Mouse (Mus musculus) midbrain, embryonic 14.5 days (tissue): ENCODE measurements at regions not wholly inside any gene's neighbourhood (a gene's known extent, or its start where the extent isn't known, plus 50 kb on each side); places are given as distances from the start of the nearest gene placed in this dataset.

ENCODE experiments used
- ATAC-seq: fragments of 200-750 bp; cut with Nextera tagmentation; 2 replicates; pipeline ENCODE4 v1.8.0; 2017; ENCODE audit warnings: moderate number of reproducible peaks, moderate library complexity; ENCODE audit not compliant: low FRiP score, low TSS enrichment
- DNase-seq: peaks from one replicate; pipeline ENCODE4 v3.0.0-alpha.2; 2015
- H3K27ac ChIP-seq: fragments of 300-500 bp; sonication (generic); replicated peaks from 2 replicates; pipeline ENCODE4 v1.5.1; 2014; ENCODE audit warnings: mild to moderate bottlenecking, low read depth, low read length, moderate library complexity
- H3K27me3 ChIP-seq: fragments of 300-500 bp; sonication (generic); 2 replicates; pipeline ENCODE4 v1.6.1; 2014; ENCODE audit warnings: low read length, control low read depth, mixed read lengths; ENCODE audit not compliant: control insufficient read depth, insufficient read depth
- H3K36me3 ChIP-seq: fragments of 300-500 bp; sonication (generic); 2 replicates; pipeline ENCODE4 v1.6.1; 2014; ENCODE audit warnings: low read length, control low read depth; ENCODE audit not compliant: control insufficient read depth, insufficient read depth
- H3K4me1 ChIP-seq: fragments of 300-500 bp; sonication (generic); 2 replicates; pipeline ENCODE4 v1.6.1; 2014; ENCODE audit warnings: mild to moderate bottlenecking, antibody characterized with exemption, low read length, control low read depth; ENCODE audit not compliant: control insufficient read depth, insufficient read depth
- H3K4me2 ChIP-seq: fragments of 300-500 bp; sonication (generic); 2 replicates; pipeline ENCODE4 v1.6.1; 2014; ENCODE audit warnings: mild to moderate bottlenecking, low read length, moderate library complexity
- H3K4me3 ChIP-seq: fragments of 300-500 bp; sonication (generic); replicated peaks from 2 replicates; pipeline ENCODE4 v1.5.1; 2014; ENCODE audit warnings: low read depth, low read length
- H3K9ac ChIP-seq: fragments of 300-500 bp; sonication (generic); replicated peaks from 2 replicates; pipeline ENCODE4 v1.6.1; 2014; ENCODE audit warnings: mild to moderate bottlenecking, low read length, moderate library complexity
- H3K9me3 ChIP-seq: fragments of 300-500 bp; sonication (generic); 2 replicates; pipeline ENCODE4 v1.6.1; 2016; ENCODE audit warnings: low read length, control low read depth, mixed read lengths; ENCODE audit not compliant: control insufficient read depth
- WGBS: fragments of 180-500 bp; shearing (Covaris S2); extraction: QIAGEN DNeasy Blood & Tissue Kit; methylation state at CpG from one replicate; pipeline ENCODE4 v1.1.7; 2014; 5-methylcytosine and 5-hydroxymethylcytosine counted together

- no peak overlapping the region for H3K27ac ChIP-seq
- H3K9me3 ChIP-seq, result no peaks in the 10 kb centered on the region
- 80% methylated on average over 5 of the region's 5 CpGs for WGBS
- no peak for ATAC-seq
- H3K36me3 ChIP-seq, result no peaks in the 10 kb centered on the region
- H3K27me3 ChIP-seq, result no peaks in the 10 kb centered on the region
- no peak overlapping the region for H3K9ac ChIP-seq
- no peak for DNase-seq
- H3K4me3 ChIP-seq, result no peak overlapping the region
- no peaks in the 10 kb centered on the region for H3K4me1 ChIP-seq
- no peak overlapping the region for H3K4me2 ChIP-seq
These were observed 293.7 kb upstream of the Kcnh8 start for GRCm38 (mm10) chr17:52308789-52309188.

GRCm38 (mm10) chr17:52304133-52304532 lies 298.4 kb upstream of the Kcnh8 start:
- no peaks in the 10 kb centered on the region for H3K27me3 ChIP-seq
- H3K9ac ChIP-seq, result no peak overlapping the region
- no peaks in the 10 kb centered on the region for H3K4me1 ChIP-seq
- WGBS, result 73% methylated on average over 4 of the region's 4 CpGs
- no peaks in the 10 kb centered on the region for H3K9me3 ChIP-seq
- H3K4me2 ChIP-seq, result no peak overlapping the region
- no peak overlapping the region for H3K27ac ChIP-seq
- DNase-seq (no peak), ATAC-seq (no peak)
- no peaks in the 10 kb centered on the region for H3K36me3 ChIP-seq
- H3K4me3 ChIP-seq, result no peak overlapping the region

- H3K4me3 ChIP-seq, result no peak overlapping the region
- H3K4me1 ChIP-seq, result no peaks in the 10 kb centered on the region
- DNase-seq, result no peak
- H3K9ac ChIP-seq, result no peak overlapping the region
- WGBS, result 95% methylated on average over 4 of the region's 4 CpGs
- H3K9me3 ChIP-seq, result no peaks in the 10 kb centered on the region
- no peaks in the 10 kb centered on the region for H3K36me3 ChIP-seq
- H3K27me3 ChIP-seq, result no peaks in the 10 kb centered on the region
- H3K4me2 ChIP-seq, result no peak overlapping the region
- ATAC-seq, result no peak
- H3K27ac ChIP-seq, result no peak overlapping the region
These were observed 299.2 kb upstream of the Kcnh8 start for GRCm38 (mm10) chr17:52303320-52303719.

GRCm38 (mm10) chr17:52299769-52300168 lies 302.7 kb upstream of the Kcnh8 start:
- WGBS, result 94% methylated on average over 4 of the region's 4 CpGs
- no peaks in the 10 kb centered on the region for H3K27me3 ChIP-seq
- H3K9me3 ChIP-seq, result no peaks in the 10 kb centered on the region
- H3K27ac ChIP-seq, result no peak overlapping the region
- H3K4me2 ChIP-seq, result no peak overlapping the region
- DNase-seq (no peak), ATAC-seq (no peak)
- no peak overlapping the region for H3K4me3 ChIP-seq
- no peak overlapping the region for H3K9ac ChIP-seq
- no peaks in the 10 kb centered on the region for H3K4me1 ChIP-seq
- no peaks in the 10 kb centered on the region for H3K36me3 ChIP-seq

GRCm38 (mm10) chr17:52285392-52285791 lies 317.1 kb upstream of the Kcnh8 start:
- Histone ChIP-seq H3K9ac (no peak overlapping the region), H3K27me3 (no peaks in the 10 kb centered on the region), H3K4me1 (no peaks in the 10 kb centered on the region), H3K36me3 (no peaks in the 10 kb centered on the region), H3K4me3 (no peak overlapping the region), H3K27ac (no peak overlapping the region), H3K4me2 (no peak overlapping the region), H3K9me3 (no peaks in the 10 kb centered on the region)
- 86% methylated on average over 2 of the region's 2 CpGs for WGBS
- ATAC-seq, result no peak
- DNase-seq, result no peak

- H3K27me3 ChIP-seq, result no peaks in the 10 kb centered on the region
- no peak overlapping the region for H3K27ac ChIP-seq
- WGBS, result 56% methylated on average over 3 of the region's 3 CpGs
- ATAC-seq, result no peak
- H3K9ac ChIP-seq, result no peak overlapping the region
- DNase-seq, result no peak
- H3K4me2 ChIP-seq, result no peak overlapping the region
- no peaks in the 10 kb centered on the region for H3K36me3 ChIP-seq
- no peak overlapping the region for H3K4me3 ChIP-seq
- H3K9me3 ChIP-seq, result no peaks in the 10 kb centered on the region
- no peaks in the 10 kb centered on the region for H3K4me1 ChIP-seq
These were observed 320.2 kb upstream of the Kcnh8 start for GRCm38 (mm10) chr17:52282264-52282663.

GRCm38 (mm10) chr17:52278523-52278922 lies 324.0 kb upstream of the Kcnh8 start:
- 90% methylated on average over 4 of the region's 4 CpGs for WGBS
- no peaks in the 10 kb centered on the region for H3K27me3 ChIP-seq
- no peak for ATAC-seq

GRCm38 (mm10) chr17:52268792-52269191 lies 333.7 kb upstream of the Kcnh8 start:
- no peak for ATAC-seq
- Histone ChIP-seq H3K27me3 (no peaks in the 10 kb centered on the region), H3K4me3 (no peak overlapping the region), H3K27ac (no peak overlapping the region), H3K9ac (no peak overlapping the region), H3K9me3 (no peaks in the 10 kb centered on the region), H3K4me2 (no peak overlapping the region), H3K36me3 (no peaks in the 10 kb centered on the region), H3K4me1 (no peaks in the 10 kb centered on the region)
- no peak for DNase-seq
- WGBS, result 90% methylated on average over 2 of the region's 2 CpGs

More at GRCm38 (mm10) chr17:52278523-52278922, 324.0 kb upstream of the Kcnh8 start:
- Histone ChIP-seq H3K36me3 (no peaks in the 10 kb centered on the region), H3K27ac (no peak overlapping the region), H3K9me3 (no peaks in the 10 kb centered on the region), H3K4me2 (no peak overlapping the region), H3K4me1 (no peaks in the 10 kb centered on the region), H3K9ac (no peak overlapping the region), H3K4me3 (no peak overlapping the region)
- DNase-seq, result no peak

- H3K27me3 ChIP-seq, result no peaks in the 10 kb centered on the region
- ATAC-seq (no peak), DNase-seq (no peak)
- no peaks in the 10 kb centered on the region for H3K36me3 ChIP-seq
- H3K27ac ChIP-seq, result no peak overlapping the region
- H3K4me1 ChIP-seq, result no peaks in the 10 kb centered on the region
- no peak overlapping the region for H3K9ac ChIP-seq
- no peak overlapping the region for H3K4me3 ChIP-seq
- no peaks in the 10 kb centered on the region for H3K9me3 ChIP-seq
- H3K4me2 ChIP-seq, result no peak overlapping the region
These were observed 351.2 kb upstream of the Kcnh8 start for GRCm38 (mm10) chr17:52251284-52251683.
